Mouse (Mus musculus) kidney, adult 18-20 months (tissue): ENCODE results near the gene Jak1.

ENCODE experiments used
- DNase-seq: peaks from one replicate; pipeline ENCODE4 v3.0.0; 2021

The Jak1 gene

GRCm38 (mm10) chr4:101264741-101265513, at the start of gene Jak1:
Jak1 (minus strand) TSS chr4:101265282.
- DNase-seq: peak; percentile 99

GRCm38 (mm10) chr4:101312055-101312454, 47.0 kb upstream of the Jak1 start:
- no peak for DNase-seq

- DNase-seq: no peak
Measured at GRCm38 (mm10) chr4:101308166-101308565, 43.1 kb upstream of the Jak1 start.

DNA sequence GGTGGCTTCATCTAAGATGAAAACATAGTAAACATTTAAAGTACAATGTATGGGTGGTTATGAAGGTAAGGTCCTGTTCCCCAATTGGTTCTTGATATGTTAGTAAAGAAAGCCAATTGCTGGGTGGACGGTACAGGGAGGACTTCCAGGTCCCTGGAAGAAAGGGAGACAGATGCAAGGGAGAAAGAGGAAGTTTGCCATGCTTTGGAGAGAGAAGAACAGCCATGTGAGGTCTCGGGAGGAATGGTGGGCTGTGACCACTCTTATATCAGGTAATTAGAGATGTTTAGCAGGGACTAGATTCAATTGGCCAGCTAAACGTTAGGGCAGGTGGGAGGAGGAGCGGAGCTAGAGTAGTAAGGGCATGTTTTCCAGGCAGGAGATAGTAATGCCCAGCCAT, 42.2 kb upstream of the Jak1 start:
- no peak for DNase-seq

DNA sequence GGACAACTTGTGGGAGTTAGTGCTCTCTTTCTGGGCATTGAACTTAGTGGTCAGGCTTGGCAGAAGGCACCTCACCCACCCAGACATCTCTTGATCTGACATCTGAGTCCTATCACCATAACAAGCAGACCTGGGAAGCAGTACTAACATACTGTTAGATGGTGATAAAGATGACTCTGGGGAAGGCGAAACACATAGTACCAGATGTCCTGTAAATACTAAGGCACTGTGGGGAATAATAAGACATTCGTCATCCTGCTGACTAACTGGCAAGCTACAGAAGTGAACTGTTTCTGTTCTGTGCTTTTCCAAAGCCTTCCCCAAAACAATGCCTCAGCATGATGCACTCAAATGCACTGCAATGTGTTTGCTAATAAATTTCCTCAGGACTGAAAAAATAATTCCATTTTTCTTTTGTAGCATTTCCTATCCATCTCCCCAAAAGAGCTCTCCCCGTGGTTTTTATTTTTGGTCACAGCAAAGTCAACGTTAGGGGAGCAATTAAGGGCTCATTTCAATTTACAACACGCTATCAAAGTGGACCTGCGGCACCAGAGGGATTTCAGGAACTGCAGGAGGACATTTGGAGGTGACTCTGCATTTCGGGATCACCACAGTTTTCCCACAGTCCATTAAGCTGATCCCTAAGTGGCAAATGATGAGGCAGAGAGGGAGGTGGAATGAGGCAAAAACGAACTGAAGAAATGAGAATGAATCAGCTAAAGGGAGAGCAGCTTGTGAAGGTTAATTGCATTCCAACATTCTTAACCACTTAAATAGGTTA, 41.2 kb upstream of the Jak1 start:
- DNase-seq: no peak

GRCm38 (mm10) chr4:101305126-101305525, 40.0 kb upstream of the Jak1 start:
- no peak for DNase-seq

DNA sequence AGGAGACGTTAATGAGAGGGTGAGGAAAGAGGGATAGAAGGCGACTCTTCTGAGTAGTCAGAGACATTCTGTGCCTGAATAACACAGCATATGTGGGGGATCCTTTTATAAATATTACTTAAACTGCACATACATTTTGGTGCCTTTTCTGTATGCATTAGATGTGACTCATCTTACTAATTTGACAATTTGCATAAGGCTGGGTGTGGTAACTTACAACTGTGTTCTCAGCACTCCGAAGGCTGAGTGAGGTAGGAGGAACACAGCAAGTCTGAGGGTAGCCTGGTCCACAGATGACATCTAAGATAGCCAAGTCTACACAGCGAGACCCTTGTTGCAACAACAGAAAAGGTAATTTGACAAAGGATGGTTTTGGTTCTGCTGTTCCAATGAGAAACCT, 39.0 kb upstream of the Jak1 start:
- no peak for DNase-seq

GRCm38 (mm10) chr4:101300392-101300910, 35.4 kb upstream of the Jak1 start:
- DNase-seq: no peak

GRCm38 (mm10) chr4:101298311-101298990, 33.4 kb upstream of the Jak1 start:
- no peak for DNase-seq

GRCm38 (mm10) chr4:101296836-101297235, 31.8 kb upstream of the Jak1 start:
- no peak for DNase-seq

DNA sequence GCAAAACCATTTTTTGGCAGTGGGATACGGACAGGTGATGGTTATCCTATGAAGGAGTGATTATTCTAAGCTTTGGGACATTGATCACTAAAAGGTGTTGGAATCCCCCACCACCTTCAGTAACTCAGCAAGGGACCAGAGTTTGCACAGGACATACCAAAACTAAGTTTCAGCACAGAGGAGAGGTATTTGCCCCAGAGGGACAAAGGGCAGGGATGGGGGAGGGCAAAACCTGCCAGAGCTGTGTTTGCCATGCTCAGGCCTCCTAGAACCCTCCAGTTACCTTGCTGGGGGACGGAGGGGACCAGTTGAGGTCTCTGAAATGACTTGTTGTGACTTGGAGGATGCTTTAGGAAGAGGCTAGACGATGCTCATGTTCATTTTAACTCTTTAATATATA, 30.7 kb upstream of the Jak1 start:
- peak; percentile 22 for DNase-seq

GRCm38 (mm10) chr4:101293661-101294060, 28.6 kb upstream of the Jak1 start:
- DNase-seq: no peak

GRCm38 (mm10) chr4:101292736-101293541, 27.9 kb upstream of the Jak1 start:
- DNase-seq: peak; percentile 78

DNA sequence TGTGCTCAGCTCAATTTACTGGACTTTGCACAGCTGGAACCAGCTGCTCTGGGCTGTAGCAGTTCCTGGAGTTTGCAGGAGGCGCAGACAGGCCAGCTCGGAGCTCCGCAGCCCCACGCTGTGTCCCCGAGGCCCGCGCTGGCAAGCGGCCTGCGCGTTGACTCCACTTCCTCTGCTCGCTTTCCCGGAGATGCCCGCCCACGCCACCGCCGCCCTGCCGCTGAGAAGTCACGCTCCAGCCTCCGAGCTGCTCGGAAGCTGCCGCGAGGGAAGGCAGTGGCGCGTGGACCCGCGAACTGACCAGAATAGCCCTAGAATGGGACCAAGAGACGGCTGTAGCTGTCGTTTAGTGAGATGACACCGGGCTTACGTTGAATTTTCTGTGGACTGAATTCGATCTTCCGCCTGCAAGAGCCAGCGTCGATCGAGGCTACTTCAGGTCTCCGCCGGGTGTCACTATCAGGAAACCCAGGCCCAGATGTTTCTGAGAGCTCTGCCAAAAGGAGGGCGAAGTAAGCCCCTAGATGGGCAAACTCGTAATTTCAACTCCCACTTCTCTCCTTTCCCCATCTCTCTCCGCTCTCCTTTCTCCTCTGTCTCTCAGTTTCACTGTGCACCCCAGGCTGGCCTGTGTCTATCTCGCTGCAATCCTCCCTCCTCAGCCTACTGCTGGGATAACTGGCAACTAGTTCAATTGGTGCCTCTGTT, 27.1 kb upstream of the Jak1 start:
- peak; percentile 91 for DNase-seq

GRCm38 (mm10) chr4:101288292-101288691, 23.2 kb upstream of the Jak1 start:
- no peak for DNase-seq

- no peak for DNase-seq
Measured at GRCm38 (mm10) chr4:101286562-101286961, 21.5 kb upstream of the Jak1 start.

DNA sequence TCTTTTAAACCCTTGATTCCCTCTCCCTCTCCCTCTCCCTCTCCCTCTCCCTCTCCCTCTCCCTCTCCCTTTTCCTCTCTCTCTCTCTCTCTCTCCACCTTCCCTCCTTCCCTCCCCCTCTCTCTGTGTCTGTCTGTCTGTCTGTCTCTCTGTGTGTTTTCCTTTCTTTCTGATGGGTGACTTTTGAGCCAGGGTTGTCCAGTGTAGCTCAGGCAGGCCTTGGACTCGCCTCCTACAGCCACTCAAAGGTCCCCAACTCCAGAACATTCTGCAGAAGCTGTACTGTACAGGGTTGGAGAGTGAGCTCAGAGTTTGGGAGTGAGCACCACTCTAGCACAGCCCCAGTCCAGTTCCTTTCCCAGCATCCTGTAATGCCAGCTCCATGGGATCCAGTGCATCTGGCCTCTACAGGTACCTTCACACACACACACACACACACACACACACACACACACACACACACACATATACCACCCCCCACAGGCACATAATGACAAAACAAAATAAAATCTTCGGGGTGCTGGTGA, 20.9 kb upstream of the Jak1 start:
- DNase-seq: no peak

DNA sequence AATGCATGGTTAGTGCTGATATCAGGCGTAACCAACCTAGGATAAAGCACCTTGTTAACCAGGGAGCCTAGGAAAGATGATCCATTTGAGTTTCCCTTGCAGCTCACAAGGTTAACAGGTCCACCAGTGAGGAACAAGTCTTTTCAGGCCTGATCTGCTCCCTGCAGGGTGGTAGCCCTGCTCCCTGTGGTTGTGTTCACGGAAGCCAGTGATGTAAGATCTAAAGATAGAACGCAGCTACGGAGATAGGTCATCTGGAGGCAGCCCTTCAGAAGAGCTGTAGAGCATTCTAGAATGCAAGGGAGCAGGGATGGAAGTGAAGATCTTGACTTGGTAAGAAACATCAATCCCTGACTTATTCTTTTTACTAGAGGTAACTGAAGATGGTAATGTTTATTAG, 18.9 kb upstream of the Jak1 start:
- DNase-seq: no peak

GRCm38 (mm10) chr4:101282237-101282636, 17.2 kb upstream of the Jak1 start:
- no peak for DNase-seq

DNA sequence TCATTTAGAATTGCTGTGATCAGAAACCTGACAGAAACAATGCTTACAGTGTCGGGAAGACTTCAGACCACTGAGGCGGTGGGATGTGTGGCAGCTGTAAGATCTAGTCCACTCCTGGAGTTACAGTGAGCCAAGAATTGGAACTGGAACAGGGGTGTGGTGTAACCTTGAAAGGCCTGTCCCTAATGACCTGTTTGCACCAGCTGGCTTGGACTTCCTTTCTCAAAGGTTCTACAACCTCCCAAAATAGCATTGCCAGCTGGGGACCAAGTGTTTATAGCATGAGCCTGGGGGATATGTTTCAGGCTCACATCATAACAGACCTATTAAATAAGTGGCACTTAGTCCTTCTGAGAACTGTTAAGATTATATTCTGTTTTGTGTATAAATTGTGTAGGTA, 15.0 kb upstream of the Jak1 start:
- no peak for DNase-seq

- no peak for DNase-seq
Measured at GRCm38 (mm10) chr4:101276456-101277070, 11.5 kb upstream of the Jak1 start.
